Mouse (Mus musculus) midbrain, postnatal 0 days (tissue): ENCODE results near the gene Ucn2. TPM values are rescaled to one million over a fixed set of nuclear protein-coding genes. Genes with fewer than 3 reads are reported as not detected.
A peak's percentile ranks its signal among the peaks of the same experiment; 100 is the strongest.

ENCODE experiments used
- ATAC-seq: fragments of 200-750 bp; cut with Nextera tagmentation; 2 replicates; pipeline ENCODE4 v1.8.0; 2017; ENCODE audit warnings: moderate number of reproducible peaks, mild to moderate bottlenecking, moderate TSS enrichment, moderate library complexity; ENCODE audit not compliant: low FRiP score
- DNase-seq: peaks from one replicate; pipeline ENCODE4 v3.0.0-alpha.2; 2015; ENCODE audit warnings: low spot score
- H3K27ac ChIP-seq: fragments of 300-500 bp; sonication (generic); 2 replicates; pipeline ENCODE4 v1.5.1; 2014; ENCODE audit warnings: low read depth, mild to moderate bottlenecking, low read length, mixed read lengths
- H3K27me3 ChIP-seq: fragments of 300-500 bp; sonication (generic); 2 replicates; pipeline ENCODE4 v1.6.1; 2014; ENCODE audit warnings: low read length, control low read depth, mixed read lengths; ENCODE audit not compliant: insufficient read depth
- H3K36me3 ChIP-seq: fragments of 300-500 bp; sonication (generic); 2 replicates; pipeline ENCODE4 v1.6.1; 2014; ENCODE audit warnings: low read length, control low read depth, mixed read lengths; ENCODE audit not compliant: insufficient read depth
- H3K4me1 ChIP-seq: fragments of 300-500 bp; sonication (generic); 2 replicates; pipeline ENCODE4 v1.6.1; 2014; ENCODE audit warnings: mild to moderate bottlenecking, control low read depth, antibody characterized with exemption, low read length, mixed read lengths; ENCODE audit not compliant: insufficient read depth
- H3K4me2 ChIP-seq: fragments of 300-500 bp; sonication (generic); 2 replicates; pipeline ENCODE4 v1.6.1; 2014; ENCODE audit warnings: low read depth, mild to moderate bottlenecking, low read length, mixed read lengths; ENCODE audit not compliant: poor library complexity, severe bottlenecking
- H3K4me3 ChIP-seq: fragments of 300-500 bp; sonication (generic); 2 replicates; pipeline ENCODE4 v1.5.1; 2014; ENCODE audit warnings: low read depth, mild to moderate bottlenecking, low read length, moderate library complexity
- H3K9ac ChIP-seq: fragments of 300-500 bp; sonication (generic); replicated peaks from 2 replicates; pipeline ENCODE4 v1.6.1; 2014; ENCODE audit warnings: mild to moderate bottlenecking, low read length, moderate library complexity, mixed read lengths; ENCODE audit not compliant: poor library complexity, severe bottlenecking
- H3K9me3 ChIP-seq: fragments of 300-500 bp; sonication (generic); 2 replicates; pipeline ENCODE4 v1.6.1; 2016; ENCODE audit warnings: low read length, control low read depth
- CTCF ChIP-seq: IDR thresholded peaks from 2 replicates; pipeline ENCODE4 v1.5.1; 2016; ENCODE audit warnings: antibody characterized with exemption, mild to moderate bottlenecking
- WGBS: fragments of 180-500 bp; shearing (Covaris S2); extraction: QIAGEN DNeasy Blood & Tissue Kit; methylation state at CpG from one replicate; pipeline ENCODE4 v1.1.7; 2014; 5-methylcytosine and 5-hydroxymethylcytosine counted together
- microRNA counts: library from miRNA; unstranded; fragments of <30 nt; microRNA quantifications from one replicate; lab custom pipeline; 2015
- microRNA-seq: library from miRNA; unstranded; fragments of <30 nt; microRNA quantifications from one replicate; pipeline ENCODE4, GENCODE M21; 2016; ENCODE audit warnings: borderline number of aligned reads
- polyA plus RNA-seq: library from polyadenylated mRNA; unstranded; fragments of >200 nt; fragmentation: Nextera tagmentation; extraction: Ambion mirVana; gene quantifications from 2 replicates; pipeline ENCODE4 v1.2.1, GENCODE M21; 2015
- total RNA-seq: library from RNA; depleted of rRNA; stranded (reverse); fragments of >200 nt; gene quantifications from 2 replicates; pipeline ENCODE4 v1.2.3, GENCODE M21; 2014; rRNA removed

The Ucn2 gene
- total and polyA plus RNA-seq, 2 experiments from 2014 or later, result not detected

- no peak for DNase-seq
- Histone ChIP-seq H3K27ac (no peak overlapping the region), H3K9me3 (no peaks in the 10 kb centered on the region), H3K4me3 (no peak overlapping the region), H3K36me3 (peaks cover 41% of the 10 kb centered on the region), H3K9ac (no peak overlapping the region), H3K4me1 (no peaks in the 10 kb centered on the region), H3K4me2 (no peak overlapping the region), H3K27me3 (no peaks in the 10 kb centered on the region)
- WGBS, result 73% methylated on average over 3 of the region's 3 CpGs
- no peak for ATAC-seq
- no peak for TF ChIP-seq CTCF
Measured at GRCm38 (mm10) chr9:109030312-109030711, 44.5 kb downstream of the Ucn2 start.

- Histone ChIP-seq H3K27ac (no peak overlapping the region), H3K4me2 (no peak overlapping the region), H3K4me1 (no peaks in the 10 kb centered on the region), H3K27me3 (no peaks in the 10 kb centered on the region), H3K36me3 (peaks cover 34% of the 10 kb centered on the region; the same call in 1 of the 2 replicates), H3K9ac (no peak overlapping the region), H3K4me3 (no peak overlapping the region), H3K9me3 (no peaks in the 10 kb centered on the region)
- 93% methylated on average over 7 of the region's 7 CpGs for WGBS
- DNase-seq, result no peak
- no peak for TF ChIP-seq CTCF
- ATAC-seq, result no peak
Measured at GRCm38 (mm10) chr9:109031001-109031400, 45.2 kb downstream of the Ucn2 start.

GRCm38 (mm10) chr9:109031686-109032085 lies 45.9 kb downstream of the Ucn2 start:
- WGBS, result 88% methylated on average over 8 of the region's 8 CpGs
- Histone ChIP-seq H3K4me1 (no peaks in the 10 kb centered on the region), H3K27me3 (no peaks in the 10 kb centered on the region), H3K9ac (no peak overlapping the region), H3K4me3 (no peak overlapping the region), H3K36me3 (peaks cover 28% of the 10 kb centered on the region; the same call in 1 of the 2 replicates), H3K4me2 (no peak overlapping the region), H3K27ac (no peak overlapping the region), H3K9me3 (no peaks in the 10 kb centered on the region)
- no peak for TF ChIP-seq CTCF
- no peak for DNase-seq
- ATAC-seq, result no peak

GRCm38 (mm10) chr9:109032435-109032834 lies 46.6 kb downstream of the Ucn2 start:
- Histone ChIP-seq H3K9ac (no peak overlapping the region), H3K4me2 (no peak overlapping the region), H3K27me3 (no peaks in the 10 kb centered on the region), H3K27ac (no peak overlapping the region), H3K9me3 (no peaks in the 10 kb centered on the region), H3K4me1 (no peaks in the 10 kb centered on the region), H3K4me3 (no peak overlapping the region), H3K36me3 (peaks cover 24% of the 10 kb centered on the region; the same call in 1 of the 2 replicates)
- TF ChIP-seq CTCF, result no peak
- ATAC-seq (no peak), DNase-seq (no peak)
- 83% methylated on average over 6 of the region's 6 CpGs for WGBS

MicroRNAs within 50 kb of the gene (microRNA counts, 519-probe panel; counts per million panel counts)
- 528 counts per million, percentile 58 among the panel's probes with 10 or more counts for microRNA mmu-miR-711 (lab: Ali Mortazavi, UCI)

Small RNA genes within 50 kb of the gene (microRNA-seq; reads per million reads assigned to microRNA genes)
- not detected for gene Mir711

Other genes with a start within 250 kb of the Ucn2 start
- 126 and 138 TPM in 2 replicates for gene Ip6k2, start 202.2 kb upstream of the Ucn2 start, total RNA-seq
- 228 and 230 TPM in 2 replicates for gene Ip6k2, start 202.2 kb upstream of the Ucn2 start, polyA plus RNA-seq
- gene Nckipsd, start 177.6 kb upstream of the Ucn2 start, total RNA-seq, result 30.1 and 83.4 TPM in 2 replicates
- 25.7 and 32.5 TPM in 2 replicates for gene Nckipsd, start 177.6 kb upstream of the Ucn2 start, polyA plus RNA-seq
- 61.7 and 76.3 TPM in 2 replicates for gene Celsr3, start 159.7 kb upstream of the Ucn2 start, total RNA-seq
- 7.2 and 7.4 TPM in 2 replicates for gene Celsr3, start 159.7 kb upstream of the Ucn2 start, polyA plus RNA-seq
- 18.0 and 20.2 TPM in 2 replicates for gene Slc26a6, start 132.7 kb upstream of the Ucn2 start, total RNA-seq
- gene Slc26a6, start 132.7 kb upstream of the Ucn2 start, polyA plus RNA-seq, result 23.8 and 24.6 TPM in 2 replicates
- gene Tmem89, start 71.4 kb upstream of the Ucn2 start, total RNA-seq, result 0.88 and 1.6 TPM in 2 replicates
- 0.18 and 0.21 TPM in 2 replicates for gene Tmem89, start 71.4 kb upstream of the Ucn2 start, polyA plus RNA-seq
- 407 and 456 TPM in 2 replicates for gene Uqcrc1, start 49.4 kb upstream of the Ucn2 start, total RNA-seq
- gene Uqcrc1, start 49.4 kb upstream of the Ucn2 start, polyA plus RNA-seq, result 522 and 562 TPM in 2 replicates
- 1.7 and 4.5 TPM in 2 replicates for gene Col7a1, start 32.4 kb upstream of the Ucn2 start, total RNA-seq
- 0.71 and 1.5 TPM in 2 replicates for gene Col7a1, start 32.4 kb upstream of the Ucn2 start, polyA plus RNA-seq
- 46.1 and 51.7 TPM in 2 replicates for gene Pfkfb4, start 5.8 kb downstream of the Ucn2 start, total RNA-seq
- 24.1 and 28.6 TPM in 2 replicates for gene Pfkfb4, start 5.8 kb downstream of the Ucn2 start, polyA plus RNA-seq
- 79.7 and 80.6 TPM in 2 replicates for gene Shisa5, start 52.6 kb downstream of the Ucn2 start, total RNA-seq
- gene Shisa5, start 52.6 kb downstream of the Ucn2 start, polyA plus RNA-seq, result 75.0 and 89.3 TPM in 2 replicates
- gene Trex1, start 73.7 kb downstream of the Ucn2 start, total RNA-seq, result 22.5 and 28.1 TPM in 2 replicates
- 14.8 and 18.6 TPM in 2 replicates for gene Trex1, start 73.7 kb downstream of the Ucn2 start, polyA plus RNA-seq
- gene Atrip, start 88.1 kb downstream of the Ucn2 start, total RNA-seq, result 34.7 and 35.1 TPM in 2 replicates
- gene Atrip, start 88.1 kb downstream of the Ucn2 start, polyA plus RNA-seq, result 32.9 and 34.7 TPM in 2 replicates
- 6.9 and 7.4 TPM in 2 replicates for gene Ccdc51, start 96.5 kb downstream of the Ucn2 start, total RNA-seq
- gene Ccdc51, start 96.5 kb downstream of the Ucn2 start, polyA plus RNA-seq, result 4.8 and 7.1 TPM in 2 replicates
- 129 and 162 TPM in 2 replicates for gene Tma7, start 96.6 kb downstream of the Ucn2 start, total RNA-seq
- gene Tma7, start 96.6 kb downstream of the Ucn2 start, polyA plus RNA-seq, result 766 and 825 TPM in 2 replicates
- 64.8 and 73.2 TPM in 2 replicates for gene Plxnb1, start 109.4 kb downstream of the Ucn2 start, total RNA-seq
- 10.2 and 11.1 TPM in 2 replicates for gene Plxnb1, start 109.4 kb downstream of the Ucn2 start, polyA plus RNA-seq
- not detected in 2 replicates for gene Fbxw21, start 176.0 kb downstream of the Ucn2 start, total RNA-seq
- not detected in 2 replicates for gene Fbxw21, start 176.0 kb downstream of the Ucn2 start, polyA plus RNA-seq
- gene Fbxw13, start 210.0 kb downstream of the Ucn2 start, total RNA-seq, result not detected in 2 replicates
- 0.16 TPM in 1 of 2 replicates, not detected in the other for gene Fbxw13, start 210.0 kb downstream of the Ucn2 start, polyA plus RNA-seq
- not detected in 2 replicates for gene Fbxw20, start 248.7 kb downstream of the Ucn2 start, total RNA-seq
- gene Fbxw20, start 248.7 kb downstream of the Ucn2 start, polyA plus RNA-seq, result not detected in 2 replicates